Mouse (Mus musculus): ENCODE measurements around the gene Acy3. TPM values are rescaled to one million over a fixed set of nuclear protein-coding genes. Genes with fewer than 3 reads are reported as not detected.

Acy3 gene
- total and polyA plus RNA-seq, 3 experiments, result 5.9 to 12.1 TPM; not detected in 1

DNA sequence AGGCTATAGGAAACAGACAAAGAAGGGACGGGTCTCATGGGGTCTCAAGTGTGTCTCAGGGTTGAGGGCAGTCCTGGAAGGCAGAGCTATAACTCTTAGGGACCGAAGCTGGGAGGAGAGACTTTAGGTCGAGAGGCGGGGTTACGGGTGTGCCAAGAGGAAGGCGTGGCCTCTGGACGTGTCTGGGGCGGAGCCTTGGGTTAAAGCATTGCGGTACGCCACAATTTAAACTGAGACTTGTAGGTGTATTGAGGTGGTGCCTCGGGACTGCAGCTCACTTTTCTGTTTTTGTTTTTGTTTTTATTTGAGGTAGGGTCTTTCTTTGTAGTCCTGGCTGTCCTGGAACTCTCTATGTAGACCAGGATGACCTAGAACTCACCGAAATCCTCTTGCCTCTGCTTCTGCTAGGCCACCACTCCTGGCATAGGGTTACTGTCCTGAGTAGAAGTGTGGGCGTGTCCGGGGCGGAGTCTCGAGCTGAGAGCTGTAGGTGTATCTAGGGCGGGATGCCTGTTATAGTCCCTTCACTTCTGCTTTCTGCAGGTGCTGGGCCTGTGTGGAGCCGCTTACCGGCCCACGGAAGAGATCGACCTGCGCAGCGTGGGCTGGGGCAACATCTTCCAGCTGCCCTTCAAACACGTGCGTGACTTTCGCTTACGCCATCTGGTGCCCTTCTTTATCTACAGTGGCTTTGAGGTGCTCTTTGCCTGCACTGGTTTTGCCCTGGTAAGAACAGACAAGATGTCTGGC, 43.2 kb upstream of the Acy3 start:
- TF ChIP-seq MAX (IDR thresholded peaks at IDR 0.05; ENCODE audit: low read length) (peak; percentile 74; the same call in 1 of the 2 replicates), POLR2AphosphoS2 (IDR thresholded peaks at IDR 0.05; ENCODE audit: low read length) (no peak), SIN3A (IDR thresholded peaks at IDR 0.05; ENCODE audit: low read length) (no peak), MYC (IDR thresholded peaks at IDR 0.05; ENCODE audit: low read depth, low read length) (peak; percentile 51; the same call in 1 of the 2 replicates), USF2 (IDR thresholded peaks at IDR 0.05; ENCODE audit: borderline replicate concordance in 1 of 2, insufficient read depth in 1 of 2, low read depth in 1 of 2, low read length in 2 of 2) (no peak), BHLHE40 (IDR thresholded peaks at IDR 0.05; ENCODE audit: borderline replicate concordance, low read depth, low read length) (peak; percentile 26; the same call in 1 of the 2 replicates), POLR2A (IDR thresholded peaks at IDR 0.05; ENCODE audit: control insufficient read depth in 1 of 2, insufficient read depth in 1 of 2, low read depth in 1 of 2, low read length in 2 of 2, poor library complexity in 1 of 2) (peak in 1 of 2 experiments; percentile 30; a peak in 1 of 4 replicates), SMC3 (IDR thresholded peaks at IDR 0.05; ENCODE audit: low read depth, low read length) (peak; percentile 33), NRF1 (IDR thresholded peaks at IDR 0.05; ENCODE audit: insufficient read depth, low read depth, low read length, poor library complexity, severe bottlenecking) (0 out of 2 replicates have a peak, but pooled peaks have one; percentile 28), MXI1 (IDR thresholded peaks at IDR 0.05; ENCODE audit: low read depth, low read length) (peak; percentile 87), GABPA (IDR thresholded peaks at IDR 0.05; ENCODE audit: low read depth, low read length) (no peak)
- H3K27ac ChIP-seq (ENCODE audit: control insufficient read depth, low read depth, low read length), result no peak overlapping the region
- no peaks in the 10 kb centered on the region for H3K27me3 ChIP-seq (ENCODE audit: control insufficient read depth in 1 of 2, insufficient read depth in 2 of 2, low read length in 2 of 2)
- H3K79me2 ChIP-seq (ENCODE audit: control insufficient read depth, insufficient read depth, low read length, poor library complexity), result no peaks in the 10 kb centered on the region
- H3K4me1 ChIP-seq (ENCODE audit: control insufficient read depth in 1 of 2, insufficient read depth in 2 of 2, low read length in 2 of 2), result no peaks in the 10 kb centered on the region
- peaks cover 0 to 4% of the 10 kb centered on the region in 2 experiments; a peak in 2 of 4 replicates for H3K36me3 ChIP-seq (ENCODE audit: control insufficient read depth in 1 of 2, insufficient read depth in 2 of 2, low read length in 2 of 2)
- no peaks in the 10 kb centered on the region for H3K9me3 ChIP-seq (replicated peaks; ENCODE audit: insufficient read depth, low read length)
- peak; percentile 84 for DNase-seq (ENCODE audit: low read depth, low spot score)
- H3K4me3 ChIP-seq (ENCODE audit: control insufficient read depth in 1 of 2, insufficient read depth in 1 of 2, low read depth in 2 of 2, low read length in 2 of 2), result peak overlapping the region; percentile 54 to 76
- peak overlapping the region; percentile 33 for H3K9ac ChIP-seq (ENCODE audit: control insufficient read depth, low read depth, low read length, poor library complexity, severe bottlenecking)

DNA sequence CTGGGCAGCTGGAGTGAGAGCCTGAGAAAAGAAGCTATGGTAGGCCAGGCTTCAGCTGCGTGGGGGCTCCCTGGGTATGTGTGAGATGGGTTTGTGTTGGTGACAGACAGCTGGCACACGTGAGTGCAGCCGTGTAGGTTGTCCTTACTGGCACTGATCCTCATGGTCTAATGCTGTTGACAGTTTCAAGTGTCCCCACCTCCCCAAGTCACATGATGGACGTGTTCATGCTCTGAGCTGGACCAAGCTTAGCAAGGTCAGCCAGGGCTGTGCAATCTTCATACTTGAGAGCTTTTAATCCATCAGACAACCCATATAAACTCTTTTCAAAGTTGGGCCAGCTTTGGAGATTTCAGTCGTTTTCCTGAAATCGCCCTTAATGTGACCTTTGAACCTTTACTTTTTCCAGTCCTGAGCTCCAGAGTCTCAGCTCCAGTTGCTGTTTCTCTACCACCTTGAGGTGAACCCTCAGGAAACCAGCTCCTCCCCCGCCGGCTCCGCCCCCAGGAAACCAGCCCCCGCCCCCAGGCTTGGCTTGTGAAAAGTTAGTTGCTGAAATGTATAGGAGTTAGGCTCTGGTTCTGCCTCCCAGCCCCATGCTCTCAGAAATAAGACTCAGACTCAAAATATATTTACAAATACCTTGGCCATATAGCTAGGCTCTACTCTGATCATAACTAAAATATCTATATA, 40.4 kb upstream of the Acy3 start:
- TF ChIP-seq CTCF (IDR thresholded peaks at IDR 0.05 in 2 of 3, conservative IDR thresholded peaks at IDR 0.05 in 1 of 3; ENCODE audit: control insufficient read depth in 1 of 3, insufficient read depth in 1 of 3, low read depth in 2 of 3, low read length in 3 of 3, poor library complexity in 1 of 3, severe bottlenecking in 1 of 3) (no peak), ETS1 (IDR thresholded peaks at IDR 0.05; ENCODE audit: low read depth, low read length) (no peak), ZC3H11A (IDR thresholded peaks at IDR 0.05; ENCODE audit: low read depth, low read length) (no peak), MYC (IDR thresholded peaks at IDR 0.05; ENCODE audit: low read depth, low read length) (no peak), POLR2AphosphoS2 (IDR thresholded peaks at IDR 0.05; ENCODE audit: low read length) (no peak), E2F4 (IDR thresholded peaks at IDR 0.05; ENCODE audit: borderline replicate concordance, low read depth, low read length) (no peak), NELFE (IDR thresholded peaks at IDR 0.05; ENCODE audit: low read depth, low read length) (no peak), EP300 (IDR thresholded peaks at IDR 0.05; ENCODE audit: low read depth in 1 of 2, low read length in 2 of 2) (no peak), MAX (IDR thresholded peaks at IDR 0.05; ENCODE audit: low read length) (no peak), NRF1 (IDR thresholded peaks at IDR 0.05; ENCODE audit: insufficient read depth, low read depth, low read length, poor library complexity, severe bottlenecking) (no peak), RAD21 (IDR thresholded peaks at IDR 0.05; ENCODE audit: low read depth, low read length) (no peak), GATA1 (IDR thresholded peaks at IDR 0.05; ENCODE audit: low read depth, low read length) (no peak), ELF1 (IDR thresholded peaks at IDR 0.05; ENCODE audit: low read depth, low read length) (no peak), USF1 (IDR thresholded peaks at IDR 0.05; ENCODE audit: low read depth, low read length) (no peak), RCOR1 (IDR thresholded peaks at IDR 0.05; ENCODE audit: low read depth, low read length) (no peak), ZNF384 (IDR thresholded peaks at IDR 0.05; ENCODE audit: low read depth, low read length) (no peak), MYB (IDR thresholded peaks at IDR 0.05; ENCODE audit: low read depth, low read length) (no peak), MXI1 (IDR thresholded peaks at IDR 0.05; ENCODE audit: low read depth, low read length) (no peak), USF2 (IDR thresholded peaks at IDR 0.05; ENCODE audit: borderline replicate concordance in 1 of 2, insufficient read depth in 1 of 2, low read depth in 1 of 2, low read length in 2 of 2) (no peak), TAL1 (IDR thresholded peaks at IDR 0.05; ENCODE audit: low read length) (no peak)
- Histone ChIP-seq H3K79me2 (ENCODE audit: control insufficient read depth, insufficient read depth, low read length, poor library complexity) (no peaks in the 10 kb centered on the region), H3K4me1 (ENCODE audit: control insufficient read depth in 1 of 2, insufficient read depth in 2 of 2, low read length in 2 of 2) (peaks cover 0 to 2% of the 10 kb centered on the region in 2 experiments; a peak in 1 of 4 replicates), H3K9ac (ENCODE audit: control insufficient read depth, low read depth, low read length, poor library complexity, severe bottlenecking) (no peak overlapping the region), H3K4me3 (ENCODE audit: control insufficient read depth in 1 of 2, insufficient read depth in 1 of 2, low read depth in 2 of 2, low read length in 2 of 2) (no peak overlapping the region), H3K36me3 (ENCODE audit: control insufficient read depth in 1 of 2, insufficient read depth in 2 of 2, low read length in 2 of 2) (peaks cover 0 to 4% of the 10 kb centered on the region in 2 experiments; a peak in 2 of 4 replicates), H3K27ac (ENCODE audit: control insufficient read depth, low read depth, low read length) (no peak overlapping the region), H3K27me3 (ENCODE audit: control insufficient read depth in 1 of 2, insufficient read depth in 2 of 2, low read length in 2 of 2) (no peaks in the 10 kb centered on the region), H3K9me3 (replicated peaks; ENCODE audit: insufficient read depth, low read length) (no peaks in the 10 kb centered on the region)
- DNase-seq (ENCODE audit: low read depth, low spot score), result peak; percentile 52

All from MEL (cell line).